Mouse (Mus musculus) cerebellum, adult 11 months (tissue): ENCODE data around the gene Zfp811.

ENCODE experiments used
- DNase-seq: peaks from one replicate; pipeline ENCODE4 v3.0.0; 2022

Gene Zfp811

DNA sequence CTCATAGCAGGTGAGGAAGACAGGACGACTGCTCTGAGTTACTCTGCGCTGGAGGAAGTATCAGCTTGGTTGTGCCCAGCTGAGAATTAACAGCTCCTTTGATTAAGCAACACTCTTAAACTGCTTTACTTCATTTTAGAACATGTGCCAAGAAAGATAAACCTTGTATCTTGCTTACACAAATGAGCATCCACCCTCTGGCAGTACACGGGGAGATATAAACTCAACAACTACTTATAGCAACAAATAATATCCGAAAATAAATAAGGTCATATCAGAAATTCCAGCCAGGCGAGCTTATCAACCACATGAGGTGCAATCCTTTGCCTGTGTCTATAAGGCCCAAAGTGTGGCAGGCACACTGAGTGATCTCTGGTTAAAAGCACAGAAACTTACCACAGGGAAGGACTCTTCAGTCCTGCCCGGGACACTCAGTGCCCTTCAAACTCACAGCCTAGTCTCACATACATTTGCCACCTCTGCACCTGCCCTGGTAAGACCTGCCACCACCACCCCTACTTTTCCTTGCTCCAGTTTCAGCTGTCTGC is 56.8 kb downstream of the Zfp811 start:
- no peak for DNase-seq

- DNase-seq, result no peak
Measured at GRCm38 (mm10) chr17:32750611-32751010, 59.1 kb downstream of the Zfp811 start.
